Mouse (Mus musculus): ENCODE results near the gene Sbds.

Gene Sbds

DNA sequence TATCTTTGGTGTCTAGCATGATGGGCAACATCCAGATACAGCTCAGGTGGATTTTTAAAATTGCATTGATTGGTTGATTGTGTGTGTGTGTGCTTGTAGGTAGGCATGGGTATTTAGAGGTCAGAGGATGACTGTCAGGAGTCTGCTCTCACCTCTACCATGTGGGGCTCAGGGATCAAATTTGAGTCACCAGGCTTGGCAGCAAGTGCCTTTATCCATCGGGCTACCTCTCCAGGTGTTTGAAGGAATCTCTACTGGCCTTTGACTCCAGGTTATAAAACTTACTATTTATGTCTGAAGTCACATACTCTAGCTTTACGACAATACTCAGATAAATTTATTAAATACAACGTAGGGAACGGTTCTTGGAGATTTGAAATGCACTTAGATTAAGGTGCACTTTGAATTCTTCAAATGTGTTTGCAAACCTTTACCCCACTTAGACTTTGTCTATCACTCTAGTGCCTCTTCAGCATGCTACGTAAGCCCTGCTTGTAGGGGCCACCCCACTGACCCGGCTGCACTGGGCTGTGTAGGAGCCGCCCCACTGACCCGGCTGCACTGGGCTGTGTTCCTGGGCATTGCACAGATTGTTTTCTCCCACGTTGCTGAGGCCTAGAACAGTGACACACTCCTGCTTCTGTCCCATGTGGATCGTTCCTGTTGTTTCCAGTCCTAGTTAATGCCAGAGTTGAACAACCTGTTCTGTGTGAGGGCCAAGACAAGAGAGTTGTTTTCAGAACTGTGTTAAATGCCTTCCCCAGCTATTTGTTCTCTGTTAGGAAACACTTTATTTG lies 54.9 kb downstream of the Sbds start:
- no peak for DNase-seq (ENCODE audit: low spot score)

DNA sequence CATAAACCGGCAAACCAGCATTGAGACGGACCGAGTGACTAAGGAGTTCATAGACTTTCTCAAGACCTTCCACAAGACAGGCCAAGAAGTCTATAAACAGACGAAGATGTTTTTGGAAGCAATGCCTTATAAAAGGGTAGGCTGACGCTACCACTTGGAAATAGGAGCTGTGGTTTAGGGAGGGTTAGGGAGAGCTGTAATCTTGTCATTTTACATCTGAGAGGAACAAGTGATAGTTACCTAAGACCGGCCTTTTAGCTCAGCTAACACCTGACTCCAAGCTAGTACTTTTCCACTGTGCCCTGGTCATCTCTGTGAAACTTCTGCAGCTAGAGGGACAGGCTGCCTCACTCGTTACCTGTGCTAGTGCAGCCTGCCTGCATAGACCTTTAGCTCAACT lies 57.3 kb downstream of the Sbds start:
- no peak for DNase-seq (ENCODE audit: low spot score)

DNA sequence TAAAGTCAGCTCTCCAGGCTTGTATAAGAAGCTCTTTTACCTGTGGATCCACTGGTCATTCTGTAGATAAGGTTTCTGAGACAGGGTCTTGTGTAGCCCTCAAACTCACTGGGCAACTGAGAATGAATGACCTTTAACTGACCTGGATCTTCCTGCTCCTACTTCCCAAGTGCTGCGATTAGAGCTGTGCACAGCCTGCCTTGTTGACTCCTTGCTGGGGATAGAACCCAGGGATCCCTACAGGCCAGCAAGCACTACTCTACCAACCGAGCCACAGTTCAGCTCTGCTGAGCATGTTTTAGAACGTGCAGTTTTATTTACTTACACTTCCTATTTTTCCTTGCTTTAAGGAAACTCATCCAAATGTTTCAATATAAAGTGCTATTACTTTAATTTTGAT lies 57.9 kb downstream of the Sbds start:
- DNase-seq (ENCODE audit: low spot score), result no peak

DNA sequence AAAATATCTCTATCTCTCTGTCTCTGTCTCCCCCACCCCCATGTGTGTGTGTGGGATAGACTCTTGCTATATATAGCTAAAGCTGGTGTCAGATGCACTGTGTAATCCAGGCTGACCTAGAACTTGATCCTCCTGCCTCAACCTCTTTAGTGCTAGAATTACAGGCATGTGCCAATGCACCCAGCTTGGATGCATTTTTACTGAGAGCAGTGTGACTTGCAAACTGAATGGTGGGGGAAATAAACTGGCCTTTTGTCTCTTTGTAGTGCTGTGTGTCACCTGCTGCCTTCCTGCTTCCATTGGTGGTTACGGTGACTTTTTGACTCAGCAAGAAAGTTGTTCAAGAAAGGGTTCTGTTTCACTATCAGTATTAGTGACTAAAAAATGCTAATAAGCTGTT lies 59.0 kb downstream of the Sbds start:
- no peak for DNase-seq (ENCODE audit: low spot score)

Measured in urinary bladder, postnatal 14 days (tissue).